Mouse (Mus musculus): ENCODE measurements around the gene Mfge8.

Gene Mfge8

GRCm38 (mm10) chr7:79129883-79130282, 19.0 kb downstream of the Mfge8 start:
- no peak for DNase-seq

DNA sequence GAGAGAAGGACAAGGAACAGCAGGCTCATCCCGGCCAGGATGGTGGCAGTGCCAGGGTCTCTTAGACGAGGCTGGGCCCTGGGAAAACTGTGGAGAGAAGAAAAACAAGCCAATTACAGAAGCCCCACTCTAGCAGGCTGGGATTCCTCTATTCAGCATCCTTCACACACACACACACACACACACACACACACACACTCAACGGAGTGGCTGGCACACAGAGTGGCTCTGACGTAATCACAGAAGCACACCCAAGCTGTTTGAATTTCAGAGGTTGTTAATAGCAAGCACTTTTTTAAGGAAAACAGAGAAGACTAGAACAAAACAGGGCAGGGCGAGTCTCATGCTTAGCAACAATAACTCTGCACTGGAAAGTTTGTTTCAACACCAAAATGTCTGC, 25.4 kb downstream of the Mfge8 start:
- no peak for DNase-seq

DNA sequence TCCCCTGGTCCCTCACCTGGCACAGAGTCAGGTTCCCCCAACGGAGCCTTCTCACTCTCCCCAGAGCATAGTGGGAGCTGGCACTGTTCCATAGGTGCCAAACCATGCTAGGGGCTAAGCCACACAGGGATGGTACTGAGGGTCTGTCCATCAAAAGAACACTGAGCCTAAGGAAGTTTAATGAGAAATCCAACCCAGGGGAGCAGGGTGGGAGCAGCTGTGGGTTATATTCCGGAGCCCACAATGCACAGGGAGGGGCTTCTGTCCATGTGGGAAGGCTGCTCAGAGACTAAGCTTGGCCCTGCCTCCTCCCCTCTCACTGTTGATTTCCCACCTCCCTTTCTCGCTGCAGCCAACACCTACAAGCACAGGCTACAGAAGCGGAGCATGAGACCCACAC, 35.0 kb downstream of the Mfge8 start:
- DNase-seq: no peak

DNA sequence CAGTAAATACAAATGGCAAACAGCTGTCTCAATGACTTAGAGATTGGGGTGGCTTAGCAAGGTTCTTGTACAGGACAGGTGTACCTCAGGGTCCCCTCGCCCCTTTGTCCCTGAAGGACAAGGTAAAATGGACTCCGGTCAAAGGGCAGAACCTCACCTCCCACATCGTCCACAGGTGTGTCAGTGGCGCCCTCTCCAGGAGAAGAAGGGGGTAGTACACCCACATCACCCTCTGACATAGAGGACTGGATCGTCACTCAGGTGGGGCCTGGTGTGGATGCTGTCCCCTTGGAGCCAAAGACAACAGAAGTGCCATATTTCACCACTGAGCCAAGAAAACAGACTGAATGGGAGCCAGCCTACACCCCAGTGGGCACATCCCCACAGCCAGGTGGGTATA, 52.4 kb downstream of the Mfge8 start:
- no peak for DNase-seq

- DNase-seq: peak; percentile 46
These were observed 59.7 kb downstream of the Mfge8 start for GRCm38 (mm10) chr7:79089111-79089510.
